Mouse (Mus musculus): Measurements from ENCODE around the gene Nxf1. TPM values are rescaled to one million over a fixed set of nuclear protein-coding genes. Genes with fewer than 3 reads are reported as not detected.

Nxf1 gene
- total RNA-seq, 2 experiments from 2014 or later, result 99.8 to 119 TPM

- DNase-seq, result peak; percentile 82 to 84
Observed at GRCm38 (mm10) chr19:8770567-8771270, 13.8 kb downstream of the Nxf1 start, which contains the start of gene Tmem223. Gene Tmem223 (plus strand): TSS chr19:8770996.

- DNase-seq, result no peak
Observed at GRCm38 (mm10) chr19:8772996-8773395, 16.1 kb downstream of the Nxf1 start.

GRCm38 (mm10) chr19:8773409-8773808 lies 16.5 kb downstream of the Nxf1 start:
- DNase-seq, result no peak

- peak; percentile 96 to 97 for DNase-seq
Observed at GRCm38 (mm10) chr19:8774086-8774835, 17.4 kb downstream of the Nxf1 start, which contains the start of gene Tmem179b. Gene Tmem179b (minus strand): TSS chr19:8774467.

GRCm38 (mm10) chr19:8774951-8775421 lies 18.1 kb downstream of the Nxf1 start:
- no peak for DNase-seq

- DNase-seq, result peak; percentile 85 to 89
Observed at GRCm38 (mm10) chr19:8786008-8786781, 29.3 kb downstream of the Nxf1 start, which contains the start of gene Taf6l. Gene Taf6l (minus strand): TSS chr19:8786417.

GRCm38 (mm10) chr19:8788521-8788920 lies 31.6 kb downstream of the Nxf1 start:
- DNase-seq, result no peak

GRCm38 (mm10) chr19:8789171-8789570 lies 32.3 kb downstream of the Nxf1 start:
- no peak for DNase-seq

GRCm38 (mm10) chr19:8790171-8790570 lies 33.3 kb downstream of the Nxf1 start:
- DNase-seq, result no peak

GRCm38 (mm10) chr19:8798264-8798946 lies 41.5 kb downstream of the Nxf1 start, which contains the start of gene Polr2g:
Gene Polr2g (minus strand): TSS chr19:8798577.
- peak; percentile 86 to 90 for DNase-seq

- no peak for DNase-seq
Observed at GRCm38 (mm10) chr19:8798947-8799315, 42.1 kb downstream of the Nxf1 start.

GRCm38 (mm10) chr19:8802130-8802821 lies 45.4 kb downstream of the Nxf1 start, which contains the start of gene Zbtb3:
Gene Zbtb3 (plus strand): TSS chr19:8802555.
- peak; percentile 93 to 95 for DNase-seq

GRCm38 (mm10) chr19:8803204-8803780 lies 46.4 kb downstream of the Nxf1 start:
- no peak for DNase-seq

GRCm38 (mm10) chr19:8803879-8804660 lies 47.2 kb downstream of the Nxf1 start:
- no peak for DNase-seq

GRCm38 (mm10) chr19:8806810-8807209 lies 49.9 kb downstream of the Nxf1 start:
- DNase-seq, result no peak

- DNase-seq, result no peak
Observed at GRCm38 (mm10) chr19:8815812-8816211, 58.9 kb downstream of the Nxf1 start.

GRCm38 (mm10) chr19:8817001-8817400 lies 60.1 kb downstream of the Nxf1 start:
- DNase-seq, result no peak

- DNase-seq, result no peak
Observed at GRCm38 (mm10) chr19:8818301-8818798, 61.5 kb downstream of the Nxf1 start.

- peak; percentile 95 to 97 for DNase-seq
Observed at GRCm38 (mm10) chr19:8818801-8819595, 62.1 kb downstream of the Nxf1 start, which contains the start of gene Ttc9c. Gene Ttc9c (minus strand): TSS chr19:8819333.
